Mouse (Mus musculus) cerebellum, adult 2 months (tissue): ENCODE data around the gene Smg6.

Experiments used
- CTCF ChIP-seq: fragments of 200-500 bp; IDR thresholded peaks from 2 replicates; pipeline ENCODE4 v1.5.1; 2011; ENCODE audit warnings: low read depth, mild to moderate bottlenecking, control low read depth, low read length, moderate library complexity, borderline replicate concordance; ENCODE audit not compliant: insufficient read depth
- POLR2A ChIP-seq: fragments of 200-500 bp; IDR thresholded peaks from 2 replicates; pipeline ENCODE4 v1.6.1; 2011; ENCODE audit warnings: low read length, control low read depth, borderline replicate concordance; ENCODE audit not compliant: insufficient read depth

GRCm38 (mm10) chr11:74927236-74927725 is 1.7 kb downstream of the Smg6 start:
- TF ChIP-seq CTCF = no peak
- TF ChIP-seq POLR2A = no peak
